Mouse (Mus musculus) intestine, postnatal 0 days (tissue): ENCODE results near the gene AC170998.1. TPM values are rescaled to one million over a fixed set of nuclear protein-coding genes. Genes with fewer than 3 reads are reported as not detected.

Experiments
- ATAC-seq: fragments of 200-750 bp; cut with Nextera tagmentation; 2 replicates; pipeline ENCODE4 v1.8.0; 2017; ENCODE audit warnings: mild to moderate bottlenecking, moderate TSS enrichment, moderate library complexity
- H3K27ac ChIP-seq: fragments of 300-500 bp; sonication (generic); 2 replicates; pipeline ENCODE4 v1.5.1; 2014; ENCODE audit warnings: mild to moderate bottlenecking, low read depth, low read length, moderate library complexity
- H3K27me3 ChIP-seq: fragments of 300-500 bp; sonication (generic); replicated peaks from 2 replicates; pipeline ENCODE4 v1.6.1; 2014; ENCODE audit warnings: low read length, mixed read lengths; ENCODE audit not compliant: control insufficient read depth, insufficient read depth
- H3K36me3 ChIP-seq: fragments of 300-500 bp; sonication (generic); 2 replicates; pipeline ENCODE4 v1.6.1; 2014; ENCODE audit warnings: mild to moderate bottlenecking, moderate library complexity; ENCODE audit not compliant: control insufficient read depth, insufficient read depth
- H3K4me1 ChIP-seq: fragments of 300-500 bp; sonication (generic); replicated peaks from 2 replicates; pipeline ENCODE4 v1.6.1; 2014; ENCODE audit warnings: antibody characterized with exemption, low read length, mixed read lengths; ENCODE audit not compliant: control insufficient read depth, insufficient read depth
- H3K4me2 ChIP-seq: fragments of 300-500 bp; sonication (generic); replicated peaks from 2 replicates; pipeline ENCODE4 v1.6.1; 2014; ENCODE audit warnings: low read depth, mild to moderate bottlenecking, moderate library complexity
- H3K4me3 ChIP-seq: fragments of 300-500 bp; sonication (generic); 2 replicates; pipeline ENCODE4 v1.5.1; 2014; ENCODE audit warnings: low read depth, low read length
- H3K9ac ChIP-seq: fragments of 300-500 bp; sonication (generic); 2 replicates; pipeline ENCODE4 v1.6.1; 2014; ENCODE audit warnings: mild to moderate bottlenecking, low read depth, low read length
- H3K9me3 ChIP-seq: fragments of 300-500 bp; sonication (generic); 2 replicates; pipeline ENCODE4 v1.6.1; 2016; ENCODE audit warnings: mixed run types; ENCODE audit not compliant: control insufficient read depth
- CTCF ChIP-seq: sonication (generic); IDR thresholded peaks from 2 replicates; pipeline ENCODE4 v1.5.1; 2016; ENCODE audit warnings: low read depth, mild to moderate bottlenecking, control low read depth, antibody characterized with exemption, moderate library complexity
- WGBS: fragments of 180-500 bp; shearing (Covaris S2); extraction: QIAGEN DNeasy Blood & Tissue Kit; methylation state at CpG from one replicate; pipeline ENCODE4 v1.1.7; 2014; 5-methylcytosine and 5-hydroxymethylcytosine counted together
- polyA plus RNA-seq: library from polyadenylated mRNA; unstranded; fragments of >200 nt; fragmentation: Nextera tagmentation; extraction: Ambion mirVana; gene quantifications from 2 replicates; pipeline ENCODE4 v1.2.1, GENCODE M21; 2015

The AC170998.1 gene
- 1.2 and 1.5 TPM in 2 replicates for polyA plus RNA-seq

DNA sequence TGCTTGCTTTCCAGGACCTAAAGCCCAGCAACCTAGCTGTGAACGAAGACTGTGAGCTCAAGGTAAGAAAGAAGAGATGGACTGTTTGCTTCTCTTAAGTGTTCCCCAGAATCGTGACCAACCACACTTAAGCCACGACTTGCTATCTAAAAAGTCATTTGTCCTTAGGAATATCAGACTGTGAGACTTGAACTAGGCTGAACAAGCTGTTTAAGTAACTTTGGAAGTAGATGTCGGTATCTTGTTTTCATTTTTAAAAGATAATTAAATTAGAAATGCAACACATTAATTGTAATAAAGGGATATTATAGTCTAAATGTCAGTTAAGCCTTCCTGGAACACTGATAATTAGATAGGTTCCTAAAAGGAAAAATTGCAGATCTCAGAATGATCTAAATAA, at the start of gene AC170998.1:
TSS of gene AC170998.1 (plus strand) at position 301 of the 400 bp plus-strand sequence.
- no peak within 1 kb of the TSS for H3K4me3 ChIP-seq
- no peak within 1 kb of the TSS for H3K27ac ChIP-seq
- H3K9me3 ChIP-seq = no peaks in the 10 kb centered on the region
- WGBS = 92% methylated on average over 4 of the region's 4 CpGs
- H3K27me3 ChIP-seq = no peaks in the 10 kb centered on the region
- no peak within 1 kb of the TSS for H3K9ac ChIP-seq
- H3K36me3 ChIP-seq = peaks cover 77% of the 10 kb centered on the region
- H3K4me1 ChIP-seq = no peaks in the 10 kb centered on the region
- H3K4me2 ChIP-seq = no peak within 1 kb of the TSS
- no peak for TF ChIP-seq CTCF
- ATAC-seq = no peak

GRCm38 (mm10) chr17:28682311-28683084, 43.4 kb upstream of the AC170998.1 start:
- Histone ChIP-seq H3K4me2 (no peak overlapping the region; the same call in 1 of the 2 replicates), H3K4me1 (no peaks in the 10 kb centered on the region), H3K36me3 (no peaks in the 10 kb centered on the region), H3K4me3 (no peak overlapping the region), H3K9ac (0 out of 2 replicates have a peak overlapping the region, but pooled peaks have one; percentile 17), H3K27ac (peak overlapping the region; percentile 88), H3K27me3 (no peaks in the 10 kb centered on the region), H3K9me3 (no peaks in the 10 kb centered on the region)
- peak; percentile 90 for ATAC-seq
- TF ChIP-seq CTCF = no peak
- 48% methylated on average over 13 of the region's 13 CpGs for WGBS

DNA sequence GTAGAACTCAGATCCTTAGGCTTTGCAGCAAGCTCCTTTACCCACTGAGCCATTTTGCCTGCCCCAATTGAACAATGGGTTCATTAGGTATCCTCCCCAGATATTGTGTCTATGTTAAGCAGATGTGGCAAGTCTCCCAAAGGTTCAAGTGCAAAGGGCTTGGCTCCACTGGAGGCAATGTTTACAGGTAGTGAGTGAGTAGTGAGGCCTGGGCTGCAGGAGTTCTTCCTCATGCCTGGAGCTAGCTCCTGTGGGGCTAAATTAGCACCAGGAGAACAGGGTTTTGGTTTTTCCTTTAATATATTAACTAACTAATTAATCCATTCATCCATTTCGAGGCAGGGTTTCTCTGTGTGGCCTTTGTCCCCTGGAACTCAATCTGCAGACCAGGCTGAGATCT, 42.3 kb upstream of the AC170998.1 start:
- WGBS = 45% methylated on average over 1 of the region's 1 CpGs
- H3K27ac ChIP-seq = peak overlapping the region; percentile 88
- no peak overlapping the region for H3K4me3 ChIP-seq
- H3K4me2 ChIP-seq = no peak overlapping the region
- H3K9ac ChIP-seq = no peak overlapping the region
- H3K27me3 ChIP-seq = no peaks in the 10 kb centered on the region
- TF ChIP-seq CTCF = no peak
- H3K4me1 ChIP-seq = no peaks in the 10 kb centered on the region
- no peaks in the 10 kb centered on the region for H3K36me3 ChIP-seq
- ATAC-seq = peak; percentile 34; the same call in 1 of the 2 replicates
- no peaks in the 10 kb centered on the region for H3K9me3 ChIP-seq

- Histone ChIP-seq H3K4me1 (no peaks in the 10 kb centered on the region; the same call in 1 of the 2 replicates), H3K27me3 (no peaks in the 10 kb centered on the region), H3K9ac (no peak overlapping the region), H3K27ac (no peak overlapping the region), H3K36me3 (no peaks in the 10 kb centered on the region), H3K9me3 (no peaks in the 10 kb centered on the region), H3K4me3 (no peak overlapping the region), H3K4me2 (no peak overlapping the region)
- WGBS = 84% methylated on average over 19 of the region's 19 CpGs
- TF ChIP-seq CTCF = no peak
- ATAC-seq = no peak
These were observed 41.3 kb upstream of the AC170998.1 start for GRCm38 (mm10) chr17:28684631-28685030.

DNA sequence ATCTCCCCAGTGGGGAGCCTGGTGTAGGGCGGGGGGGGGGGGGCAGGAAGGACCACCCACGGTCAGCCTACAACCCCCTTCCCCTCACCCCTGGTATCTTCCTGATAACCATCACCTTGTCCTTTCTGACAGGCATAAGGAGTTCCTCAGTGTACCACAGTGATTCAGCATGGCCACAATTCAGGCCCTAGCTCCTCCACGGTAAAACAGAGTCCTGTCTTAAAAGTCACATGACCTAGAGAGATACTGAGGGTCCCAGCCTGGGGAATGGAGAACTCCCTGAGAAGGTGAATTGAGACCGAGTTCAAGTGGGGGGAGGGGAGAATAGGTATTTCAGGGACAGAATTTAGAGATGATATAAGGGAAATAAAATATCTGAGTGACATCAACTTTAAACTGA, 38.5 kb upstream of the AC170998.1 start:
- 60% methylated on average over 4 of the region's 4 CpGs for WGBS
- no peak for TF ChIP-seq CTCF
- no peaks in the 10 kb centered on the region; the same call in 1 of the 2 replicates for H3K4me1 ChIP-seq
- H3K36me3 ChIP-seq = no peaks in the 10 kb centered on the region
- no peak overlapping the region for H3K4me2 ChIP-seq
- no peak for ATAC-seq
- no peak overlapping the region for H3K27ac ChIP-seq
- H3K27me3 ChIP-seq = no peaks in the 10 kb centered on the region
- no peak overlapping the region for H3K9ac ChIP-seq
- no peaks in the 10 kb centered on the region for H3K9me3 ChIP-seq
- H3K4me3 ChIP-seq = no peak overlapping the region

DNA sequence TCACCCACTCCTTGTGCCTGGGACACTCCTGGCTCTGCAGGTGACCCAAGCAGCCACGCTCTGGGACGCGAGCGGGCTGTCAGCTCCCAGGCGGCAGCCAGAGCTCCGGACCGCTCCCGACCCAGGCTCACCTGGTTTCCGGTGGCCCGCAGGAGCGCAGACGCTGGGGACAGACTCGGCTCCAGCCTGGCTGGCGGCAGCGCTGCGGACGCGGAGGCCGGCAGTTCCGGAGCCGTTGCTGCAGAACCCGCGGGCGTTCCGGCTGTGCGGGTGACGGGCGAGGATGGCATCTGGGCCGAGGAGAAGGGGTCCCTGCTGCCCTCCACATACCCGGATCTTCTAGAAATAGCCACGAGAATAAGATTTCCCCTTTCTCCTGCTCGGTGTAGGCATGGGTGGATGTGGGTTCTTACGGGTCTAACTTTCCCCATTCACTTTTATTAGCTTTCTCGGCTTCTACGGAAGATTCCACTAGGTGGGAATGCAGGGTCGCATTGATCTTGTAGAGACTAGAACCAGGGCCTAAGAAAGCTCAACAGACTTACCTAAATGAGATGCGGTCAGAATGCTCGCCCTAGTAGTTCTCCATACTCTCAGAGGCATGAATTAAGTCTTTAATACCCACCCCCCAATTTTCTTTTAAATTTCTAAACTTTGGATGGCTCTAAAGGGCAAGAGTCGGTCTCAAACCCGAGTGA, 36.1 kb upstream of the AC170998.1 start, which contains the start of gene Slc26a8:
TSS of gene Slc26a8 (minus strand) at position 648 of the 698 bp plus-strand sequence.
- Histone ChIP-seq H3K27me3 (no peaks in the 10 kb centered on the region), H3K9me3 (no peaks in the 10 kb centered on the region), H3K4me2 (peak within 1 kb of the TSS; percentile 79), H3K4me3 (peak within 1 kb of the TSS; percentile 89), H3K36me3 (no peaks in the 10 kb centered on the region), H3K27ac (peak within 1 kb of the TSS; percentile 98), H3K4me1 (peaks cover 5% of the 10 kb centered on the region), H3K9ac (peak within 1 kb of the TSS; percentile 69)
- ATAC-seq = no peak
- TF ChIP-seq CTCF = no peak
- 9% methylated on average over 40 of the region's 40 CpGs for WGBS
